Mouse (Mus musculus): ENCODE measurements around the gene 4921517D22Rik. TPM values are rescaled to one million over a fixed set of nuclear protein-coding genes. Genes with fewer than 3 reads are reported as not detected.

The 4921517D22Rik gene
- polyA plus RNA-seq, 1 experiment from 2014 or later = not detected

DNA sequence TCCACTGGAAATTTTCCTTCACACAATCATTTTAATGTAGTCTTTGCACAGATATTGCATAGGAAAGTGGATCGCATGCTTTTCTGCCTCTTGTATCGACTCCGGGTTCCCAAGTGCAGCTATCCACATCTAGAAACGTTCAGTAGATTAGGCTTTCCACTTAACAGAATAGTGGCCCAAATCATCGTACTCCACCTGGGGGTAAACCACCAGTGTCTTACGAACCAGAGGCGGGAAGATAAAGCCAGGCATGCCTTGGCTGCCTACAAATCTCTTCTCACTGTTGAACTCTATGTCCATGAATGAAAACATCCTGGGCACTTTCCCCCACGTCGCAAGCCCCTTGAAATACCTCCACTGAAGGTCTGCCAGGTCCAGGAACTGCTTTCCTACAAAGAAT lies 4.6 kb downstream of the 4921517D22Rik start:
- H3K36me3 ChIP-seq = no peaks in the 10 kb centered on the region
- H3K4me3 ChIP-seq = no peak overlapping the region
- no peak overlapping the region for H3K4me2 ChIP-seq
- H3K27me3 ChIP-seq = no peaks in the 10 kb centered on the region
- no peaks in the 10 kb centered on the region for H3K9me3 ChIP-seq
- H3K27ac ChIP-seq (replicated peaks) = no peak overlapping the region
- WGBS = 92% methylated on average over 9 of the region's 9 CpGs
- H3K4me1 ChIP-seq (replicated peaks) = no peaks in the 10 kb centered on the region
- no peak overlapping the region for H3K9ac ChIP-seq
- no peak for ATAC-seq (ENCODE audit: low FRiP score, low read depth)

DNA sequence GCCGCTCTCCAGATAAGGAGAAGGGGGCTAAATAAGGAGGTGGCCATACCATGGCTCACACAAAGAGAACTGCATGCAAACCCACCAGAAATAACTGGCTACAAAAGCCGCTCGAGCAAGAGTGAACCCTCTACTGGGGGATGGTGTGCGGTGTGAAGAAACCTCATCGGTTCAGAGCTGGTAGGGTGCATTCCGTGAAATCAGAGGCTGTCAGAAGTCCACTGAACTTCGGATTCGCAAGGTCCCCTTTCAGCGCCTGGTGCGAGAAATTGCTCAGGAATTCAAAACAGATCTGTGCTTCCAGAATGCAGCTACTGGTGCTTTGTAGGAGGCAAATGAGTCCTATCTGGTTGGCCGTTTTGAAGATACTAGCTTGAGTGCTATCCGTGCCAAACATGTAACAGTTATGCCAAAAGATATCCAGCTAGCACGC lies 5.6 kb downstream of the 4921517D22Rik start:
- Histone ChIP-seq H3K4me3 (no peak overlapping the region), H3K36me3 (no peaks in the 10 kb centered on the region), H3K27me3 (no peaks in the 10 kb centered on the region), H3K4me1 (replicated peaks) (no peaks in the 10 kb centered on the region), H3K4me2 (no peak overlapping the region), H3K9ac (no peak overlapping the region), H3K27ac (replicated peaks) (no peak overlapping the region), H3K9me3 (no peaks in the 10 kb centered on the region)
- 55% methylated on average over 13 of the region's 13 CpGs for WGBS
- ATAC-seq (ENCODE audit: low FRiP score, low read depth) = no peak

DNA sequence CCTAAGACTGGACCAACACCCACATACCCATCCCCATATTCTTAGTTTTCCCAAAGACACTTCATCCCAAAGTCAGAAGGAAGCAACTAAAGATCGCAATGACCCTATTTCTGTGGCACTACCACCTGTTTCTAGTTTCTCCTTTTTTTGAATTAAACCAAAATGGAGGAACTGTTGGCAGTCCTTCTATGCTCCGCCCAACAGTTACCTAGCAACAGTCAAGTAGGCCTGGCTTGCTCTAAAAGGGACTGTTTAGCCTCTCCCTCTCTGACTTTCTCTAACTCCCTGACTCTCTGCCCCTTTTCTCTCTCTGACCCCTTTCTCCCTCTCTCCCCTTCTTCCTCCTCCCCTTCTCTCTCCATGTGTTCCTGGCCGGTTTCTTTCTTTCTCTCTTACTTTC lies 8.7 kb downstream of the 4921517D22Rik start:
- Histone ChIP-seq H3K36me3 (no peaks in the 10 kb centered on the region), H3K4me2 (no peak overlapping the region), H3K4me3 (no peak overlapping the region), H3K9ac (no peak overlapping the region), H3K4me1 (replicated peaks) (no peaks in the 10 kb centered on the region), H3K9me3 (no peaks in the 10 kb centered on the region), H3K27ac (replicated peaks) (no peak overlapping the region), H3K27me3 (no peaks in the 10 kb centered on the region)
- ATAC-seq (ENCODE audit: low FRiP score, low read depth) = no peak
- WGBS = 87% methylated on average over 3 of the region's 3 CpGs

DNA sequence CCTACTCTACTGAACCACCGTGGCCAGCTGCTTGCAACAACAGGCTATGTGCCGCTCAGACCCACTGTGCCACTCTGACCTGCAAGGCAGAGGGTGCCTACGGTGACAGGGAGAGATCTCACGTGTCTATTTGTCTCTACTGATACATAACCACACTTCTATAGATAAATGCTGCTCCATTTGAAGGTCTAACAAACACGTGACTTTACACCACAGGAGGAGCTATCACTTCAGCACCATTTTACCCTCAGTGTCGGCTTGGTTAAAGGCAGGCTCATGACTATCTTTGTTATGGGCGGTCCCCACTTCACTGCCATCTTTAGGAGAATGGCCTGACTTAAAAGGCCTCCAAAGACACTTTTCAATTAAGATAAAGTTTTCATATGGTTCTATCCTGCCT lies 11.3 kb downstream of the 4921517D22Rik start:
- Histone ChIP-seq H3K4me2 (no peak overlapping the region), H3K4me3 (no peak overlapping the region), H3K9ac (no peak overlapping the region), H3K36me3 (no peaks in the 10 kb centered on the region), H3K9me3 (no peaks in the 10 kb centered on the region), H3K27me3 (no peaks in the 10 kb centered on the region), H3K27ac (replicated peaks) (no peak overlapping the region), H3K4me1 (replicated peaks) (no peaks in the 10 kb centered on the region)
- 36% methylated on average over 7 of the region's 7 CpGs for WGBS
- ATAC-seq (ENCODE audit: low FRiP score, low read depth) = no peak

DNA sequence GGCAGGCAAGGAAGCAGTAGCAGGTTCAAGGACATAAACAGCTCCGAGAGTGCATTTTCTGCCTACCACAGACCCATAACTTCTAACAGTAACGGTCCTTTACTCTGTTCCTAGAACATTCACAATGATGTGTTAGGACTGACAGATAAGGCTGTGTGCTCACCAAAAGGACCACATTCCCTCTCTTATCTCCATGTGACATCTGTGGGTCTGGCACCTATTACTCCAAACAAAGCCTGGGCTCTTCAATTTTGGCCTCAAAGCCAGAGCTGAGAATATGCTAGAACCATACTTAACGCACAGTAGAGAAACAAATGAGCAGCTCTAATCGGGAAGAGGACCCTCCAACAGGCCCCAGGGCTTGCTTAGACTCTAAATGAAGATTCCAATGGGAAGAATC lies 14.0 kb downstream of the 4921517D22Rik start:
- 0 out of 2 replicates have a peak, but pooled peaks cover 1% of the 10 kb centered on the region for H3K4me1 ChIP-seq (replicated peaks)
- no peak overlapping the region for H3K4me2 ChIP-seq
- ATAC-seq (ENCODE audit: low FRiP score, low read depth) = no peak
- no peaks in the 10 kb centered on the region for H3K27me3 ChIP-seq
- H3K4me3 ChIP-seq = no peak overlapping the region
- 76% methylated on average over 4 of the region's 4 CpGs for WGBS
- H3K36me3 ChIP-seq = no peaks in the 10 kb centered on the region
- no peaks in the 10 kb centered on the region for H3K9me3 ChIP-seq
- H3K27ac ChIP-seq (replicated peaks) = no peak overlapping the region
- no peak overlapping the region for H3K9ac ChIP-seq

DNA sequence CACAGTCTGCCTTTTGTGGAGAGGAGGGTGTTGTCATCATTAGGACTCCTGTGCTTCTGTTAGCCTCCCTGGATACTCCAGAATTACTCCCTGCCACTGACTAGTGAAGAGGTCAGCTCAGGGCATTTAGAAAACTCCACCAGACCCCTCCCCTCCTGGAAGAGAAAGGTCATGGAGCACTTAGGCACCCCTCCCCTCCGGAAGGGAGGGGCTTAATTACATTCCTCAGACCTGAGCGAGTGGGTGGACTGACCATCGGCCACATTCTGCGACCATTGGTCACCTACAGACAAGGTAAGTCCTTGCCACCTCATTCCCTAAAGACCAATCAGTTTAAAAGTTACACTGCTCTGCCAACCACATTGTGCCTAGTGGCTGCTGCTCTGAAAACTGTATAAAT lies 14.6 kb downstream of the 4921517D22Rik start:
- ATAC-seq (ENCODE audit: low FRiP score, low read depth) = no peak
- H3K27me3 ChIP-seq = no peaks in the 10 kb centered on the region
- H3K4me2 ChIP-seq = no peak overlapping the region
- no peaks in the 10 kb centered on the region for H3K36me3 ChIP-seq
- H3K4me1 ChIP-seq (replicated peaks) = peaks cover 7% of the 10 kb centered on the region
- no peak overlapping the region for H3K27ac ChIP-seq (replicated peaks)
- WGBS = 56% methylated on average over 4 of the region's 4 CpGs
- no peak overlapping the region for H3K9ac ChIP-seq
- H3K9me3 ChIP-seq = no peaks in the 10 kb centered on the region
- H3K4me3 ChIP-seq = no peak overlapping the region

DNA sequence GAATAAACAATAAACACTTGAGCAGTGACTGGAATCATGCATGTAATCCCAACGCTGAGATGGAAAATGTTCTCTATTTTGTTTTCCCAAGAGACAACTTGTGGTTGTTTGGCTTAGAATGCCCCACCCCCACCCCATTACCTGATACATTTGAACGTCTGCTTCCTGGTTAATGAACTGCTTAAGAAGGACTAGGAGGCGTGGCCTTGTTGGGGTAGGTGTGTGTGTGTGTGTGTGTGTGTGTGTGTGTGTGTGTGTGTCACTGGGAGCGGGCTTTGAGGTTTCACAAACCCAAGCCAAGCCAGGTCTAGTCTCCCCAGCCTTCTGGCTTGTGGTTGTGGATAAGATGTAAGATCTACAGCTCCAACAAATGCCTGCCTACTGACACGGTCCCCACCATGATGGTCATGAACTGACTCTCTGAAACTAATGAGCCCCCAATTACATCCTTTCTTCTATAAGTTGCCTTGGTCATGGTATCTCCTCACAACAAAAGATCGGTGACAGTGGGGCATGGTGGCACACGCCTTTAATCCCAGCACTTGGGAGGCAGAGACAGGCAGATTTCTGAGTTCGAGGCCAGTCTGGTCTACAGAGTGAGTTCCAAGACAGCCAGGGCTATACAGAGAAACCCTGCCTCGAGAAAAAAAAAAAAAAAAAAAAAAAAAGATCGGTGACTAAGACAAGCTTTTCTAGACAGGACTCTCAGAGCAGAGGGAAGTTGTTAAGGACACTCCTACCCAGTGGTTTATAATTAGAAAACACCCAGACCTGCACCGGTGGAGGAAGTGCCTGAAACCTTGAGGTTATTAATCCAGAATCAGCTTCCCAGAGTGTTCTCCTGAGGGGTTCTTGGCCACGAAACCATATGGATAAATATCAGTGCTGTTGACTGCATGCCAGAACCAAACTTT lies 17.3 kb downstream of the 4921517D22Rik start:
- Histone ChIP-seq H3K27me3 (no peaks in the 10 kb centered on the region), H3K4me1 (replicated peaks) (peaks cover 24% of the 10 kb centered on the region), H3K4me2 (no peak overlapping the region), H3K27ac (replicated peaks) (no peak overlapping the region), H3K36me3 (no peaks in the 10 kb centered on the region), H3K4me3 (peak overlapping the region; percentile 72; the same call in 1 of the 2 replicates), H3K9me3 (no peaks in the 10 kb centered on the region), H3K9ac (no peak overlapping the region)
- 81% methylated on average over 12 of the region's 12 CpGs for WGBS
- no peak for ATAC-seq (ENCODE audit: low FRiP score, low read depth)

DNA sequence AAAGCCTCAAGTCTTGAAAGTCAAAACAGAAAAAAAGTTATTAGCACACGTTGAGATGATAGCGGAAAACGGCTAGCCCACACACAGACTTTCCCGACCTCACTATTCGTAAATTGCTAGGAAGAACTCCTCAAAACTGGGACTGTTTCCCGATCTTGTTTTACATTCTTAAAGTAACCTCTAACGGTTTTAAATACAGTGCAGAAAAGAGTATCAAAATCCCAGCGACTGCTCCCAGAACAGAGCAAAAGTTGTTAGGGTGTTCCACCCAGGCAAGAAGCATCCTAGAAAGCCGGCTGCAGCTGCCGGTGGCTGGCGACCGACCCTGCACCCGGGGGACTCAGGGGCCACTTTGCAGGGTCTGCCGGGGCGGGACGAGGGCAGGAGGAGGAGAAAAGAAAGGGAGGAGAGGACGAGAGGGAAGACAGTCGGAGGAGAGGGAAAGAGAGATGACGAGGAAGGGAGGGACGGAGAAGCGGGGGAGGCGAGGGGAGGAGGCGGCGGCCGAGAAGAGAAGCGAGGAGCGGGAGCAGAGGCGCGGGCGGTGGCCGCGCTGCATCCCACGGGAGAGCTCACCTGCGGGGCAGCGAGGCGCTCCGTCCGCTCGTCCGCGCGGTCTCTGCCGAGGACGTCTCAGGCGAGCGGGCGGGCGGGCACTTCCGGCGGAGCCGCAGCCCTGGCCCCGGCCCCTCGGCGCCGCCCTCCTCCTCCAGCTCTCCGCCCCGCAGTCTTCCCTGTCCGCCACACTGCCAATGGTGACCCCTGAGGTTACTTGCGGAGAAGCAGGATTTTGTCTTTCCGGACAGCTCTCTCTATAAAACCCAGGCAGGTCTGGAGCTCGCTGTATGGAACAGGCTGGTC lies 18.5 kb downstream of the 4921517D22Rik start, which contains the start of gene Golm1:
Gene Golm1 (minus strand): TSS at position 661 of the 861 bp plus-strand sequence.
- no peaks in the 10 kb centered on the region for H3K9me3 ChIP-seq
- peak within 1 kb of the TSS; percentile 71 for H3K27ac ChIP-seq (replicated peaks)
- peak within 1 kb of the TSS; percentile 76 for H3K4me2 ChIP-seq
- no peaks in the 10 kb centered on the region for H3K27me3 ChIP-seq
- peak; percentile 54 for ATAC-seq (ENCODE audit: low FRiP score, low read depth)
- no peaks in the 10 kb centered on the region for H3K36me3 ChIP-seq
- WGBS = under 1% methylated on average over 46 of the region's 61 CpGs
- peak within 1 kb of the TSS; percentile 72 for H3K4me3 ChIP-seq
- peak within 1 kb of the TSS; percentile 63 for H3K9ac ChIP-seq
- H3K4me1 ChIP-seq (replicated peaks) = peaks cover 26% of the 10 kb centered on the region

DNA sequence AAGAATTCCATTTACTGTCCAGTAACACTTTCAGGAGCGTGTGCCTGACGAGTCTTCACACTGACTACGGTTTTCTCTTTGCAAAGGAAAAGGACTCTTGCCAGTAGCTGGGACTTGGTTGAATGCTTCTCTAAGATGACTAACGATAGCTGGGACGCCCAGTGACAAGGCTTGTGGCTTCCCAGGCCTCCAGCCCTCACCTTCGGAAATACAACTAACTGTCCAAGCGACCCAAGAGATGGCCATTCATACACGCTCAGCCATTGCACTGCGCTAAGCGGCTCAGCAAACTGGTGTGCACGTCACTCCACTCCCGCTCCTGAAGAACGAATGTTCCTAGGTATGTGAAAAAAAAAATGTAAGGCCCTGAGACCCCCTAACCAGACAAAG lies 19.2 kb downstream of the 4921517D22Rik start:
- Histone ChIP-seq H3K9ac (peak overlapping the region; percentile 63), H3K27me3 (no peaks in the 10 kb centered on the region), H3K4me2 (peak overlapping the region; percentile 76), H3K27ac (replicated peaks) (peak overlapping the region; percentile 71), H3K4me1 (replicated peaks) (peaks cover 26% of the 10 kb centered on the region), H3K4me3 (peak overlapping the region; percentile 72), H3K36me3 (no peaks in the 10 kb centered on the region), H3K9me3 (no peaks in the 10 kb centered on the region)
- no peak for ATAC-seq (ENCODE audit: low FRiP score, low read depth)
- WGBS = under 1% methylated on average over 13 of the region's 13 CpGs

DNA sequence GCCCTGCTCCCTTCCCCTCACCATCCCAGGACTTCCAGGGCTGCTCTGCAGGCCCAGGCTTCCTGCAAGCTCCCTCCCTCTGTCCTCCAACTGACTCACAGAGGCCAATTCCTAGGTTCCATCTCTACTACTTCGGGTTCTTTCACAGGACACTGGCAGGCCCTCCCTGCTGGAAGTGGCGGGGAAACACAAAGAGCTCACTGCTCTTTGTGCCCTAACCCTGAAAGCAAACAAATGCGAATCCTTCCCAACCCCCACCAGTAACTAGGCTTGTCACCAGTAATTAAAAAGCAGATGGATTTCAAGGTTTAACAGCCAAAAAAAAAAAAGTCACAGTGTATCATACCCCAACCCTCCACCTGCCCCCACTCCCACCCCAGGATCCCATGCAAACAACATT lies 19.7 kb downstream of the 4921517D22Rik start:
- Histone ChIP-seq H3K4me3 (peak overlapping the region; percentile 72), H3K4me2 (peak overlapping the region; percentile 76), H3K9me3 (no peaks in the 10 kb centered on the region), H3K27ac (replicated peaks) (peak overlapping the region; percentile 45; the same call in 1 of the 2 replicates), H3K9ac (peak overlapping the region; percentile 25; the same call in 1 of the 2 replicates), H3K27me3 (no peaks in the 10 kb centered on the region), H3K36me3 (no peaks in the 10 kb centered on the region), H3K4me1 (replicated peaks) (peaks cover 26% of the 10 kb centered on the region)
- 2% methylated on average over 3 of the region's 3 CpGs for WGBS
- ATAC-seq (ENCODE audit: low FRiP score, low read depth) = no peak

DNA sequence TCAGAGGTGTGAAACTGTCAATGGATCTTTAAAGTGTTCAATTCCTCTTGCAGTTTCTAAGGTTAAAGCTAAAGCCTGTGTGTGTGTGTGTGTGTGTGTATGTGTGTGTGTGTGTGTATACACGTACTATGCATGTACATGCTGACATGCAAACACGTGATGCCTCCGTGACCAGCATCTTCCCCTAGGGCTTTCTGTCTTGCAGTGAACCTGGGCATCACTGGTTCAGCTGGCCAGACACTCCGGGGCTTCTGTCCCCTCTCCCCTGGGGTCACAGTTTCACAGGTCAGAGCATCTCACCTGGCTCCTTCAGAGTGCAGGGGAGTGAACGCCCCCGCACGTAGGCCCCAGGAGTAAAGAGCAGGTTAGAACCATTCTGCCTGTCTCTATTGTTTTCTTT lies 20.3 kb downstream of the 4921517D22Rik start:
- H3K4me2 ChIP-seq = peak overlapping the region; percentile 76
- WGBS = 15% methylated on average over 7 of the region's 7 CpGs
- no peaks in the 10 kb centered on the region for H3K9me3 ChIP-seq
- no peaks in the 10 kb centered on the region for H3K36me3 ChIP-seq
- no peak overlapping the region for H3K9ac ChIP-seq
- no peak overlapping the region for H3K27ac ChIP-seq (replicated peaks)
- H3K27me3 ChIP-seq = no peaks in the 10 kb centered on the region
- peaks cover 26% of the 10 kb centered on the region for H3K4me1 ChIP-seq (replicated peaks)
- 0 out of 2 replicates have a peak overlapping the region, but pooled peaks have one; percentile 7 for H3K4me3 ChIP-seq
- ATAC-seq (ENCODE audit: low FRiP score, low read depth) = no peak

DNA sequence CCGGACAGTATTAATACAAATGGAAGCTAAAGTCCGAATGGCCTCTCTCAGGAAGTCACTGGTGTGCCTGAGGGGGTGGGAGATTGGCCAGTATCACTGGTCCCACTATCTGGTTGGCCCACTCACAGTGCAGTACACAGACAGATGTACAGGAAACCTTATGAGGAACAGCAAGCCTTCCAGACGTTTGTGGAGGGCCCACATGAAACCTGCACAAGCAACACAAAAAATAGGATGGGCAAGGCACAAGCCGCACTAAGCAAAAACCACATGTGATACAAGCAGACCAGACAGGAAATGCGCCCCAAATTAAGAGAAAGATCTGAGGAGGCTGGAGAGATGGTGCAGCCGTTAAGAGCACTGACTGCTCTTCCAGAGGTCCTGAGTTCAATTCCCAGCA lies 21.7 kb downstream of the 4921517D22Rik start:
- 63% methylated on average over 6 of the region's 6 CpGs for WGBS
- Histone ChIP-seq H3K9me3 (no peaks in the 10 kb centered on the region), H3K4me1 (replicated peaks) (peaks cover 26% of the 10 kb centered on the region), H3K27me3 (no peaks in the 10 kb centered on the region), H3K36me3 (no peaks in the 10 kb centered on the region), H3K4me2 (no peak overlapping the region), H3K27ac (replicated peaks) (no peak overlapping the region), H3K9ac (no peak overlapping the region), H3K4me3 (no peak overlapping the region)
- ATAC-seq (ENCODE audit: low FRiP score, low read depth) = no peak
